Mouse (Mus musculus) ES-Bruce4 (cell line): Measurements from ENCODE around the gene Slc2a3.

Experiments used
- CTCF ChIP-seq: IDR thresholded peaks from one replicate; pipeline ENCODE4 v1.8.1; 2011; ENCODE audit warnings: low read depth, low read length
- POLR2A ChIP-seq: IDR thresholded peaks from one replicate; pipeline ENCODE4 v1.8.1; 2011; ENCODE audit warnings: low read length; ENCODE audit not compliant: insufficient read depth

GRCm38 (mm10) chr6:122765298-122765956 lies 36.0 kb downstream of the Slc2a3 start:
- TF ChIP-seq POLR2A (no peak), CTCF (no peak)
